Mouse (Mus musculus) lung, embryonic 16.5 days (tissue): ENCODE measurements around the gene Ankrd35. TPM values are rescaled to one million over a fixed set of nuclear protein-coding genes. Genes with fewer than 3 reads are reported as not detected.

Source experiments
- ATAC-seq: fragments of 200-750 bp; cut with Nextera tagmentation; 2 replicates; pipeline ENCODE4 v1.8.0; 2017; ENCODE audit warnings: low read depth, mild to moderate bottlenecking, moderate library complexity
- H3K27ac ChIP-seq: fragments of 300-500 bp; sonication (generic); 2 replicates; pipeline ENCODE4 v1.5.1; 2014; ENCODE audit warnings: mild to moderate bottlenecking, control low read depth, low read length
- H3K27me3 ChIP-seq: fragments of 300-500 bp; sonication (generic); 2 replicates; pipeline ENCODE4 v1.6.1; 2014; ENCODE audit warnings: low read depth, low read length, mixed read lengths; ENCODE audit not compliant: control insufficient read depth, insufficient read depth
- H3K36me3 ChIP-seq: fragments of 300-500 bp; sonication (generic); 2 replicates; pipeline ENCODE4 v1.6.1; 2014; ENCODE audit warnings: low read length; ENCODE audit not compliant: control insufficient read depth, insufficient read depth
- H3K4me1 ChIP-seq: fragments of 300-500 bp; sonication (generic); replicated peaks from 2 replicates; pipeline ENCODE4 v1.6.1; 2014; ENCODE audit warnings: low read length, mixed read lengths; ENCODE audit not compliant: control insufficient read depth, insufficient read depth
- H3K4me2 ChIP-seq: fragments of 300-500 bp; sonication (generic); 2 replicates; pipeline ENCODE4 v1.6.1; 2014; ENCODE audit warnings: low read depth, low read length, control low read depth
- H3K4me3 ChIP-seq: fragments of 300-500 bp; sonication (generic); 2 replicates; pipeline ENCODE4 v1.5.1; 2014; ENCODE audit warnings: mild to moderate bottlenecking, low read length, control low read depth
- H3K9ac ChIP-seq: fragments of 300-500 bp; sonication (generic); 2 replicates; pipeline ENCODE4 v1.6.1; 2014; ENCODE audit warnings: low read length, control low read depth
- H3K9me3 ChIP-seq: fragments of 300-500 bp; sonication (generic); 2 replicates; pipeline ENCODE4 v1.6.1; 2016; ENCODE audit warnings: low read length; ENCODE audit not compliant: control insufficient read depth
- WGBS: fragments of 180-500 bp; shearing (Covaris S2); extraction: QIAGEN DNeasy Blood & Tissue Kit; methylation state at CpG from one replicate; pipeline ENCODE4 v1.1.7; 2014; 5-methylcytosine and 5-hydroxymethylcytosine counted together
- polyA plus RNA-seq: library from polyadenylated mRNA; unstranded; fragments of >200 nt; fragmentation: Nextera tagmentation; extraction: Ambion mirVana; gene quantifications from 2 replicates; pipeline ENCODE4 v1.2.1, GENCODE M21; 2015

Gene Ankrd35
- polyA plus RNA-seq, 1 experiment from 2014 or later, result 0.36 TPM

- Histone ChIP-seq H3K4me3 (no peak overlapping the region; the same call in 1 of the 2 replicates), H3K9ac (peak overlapping the region; percentile 82; the same call in 1 of the 2 replicates), H3K36me3 (peaks cover 46% of the 10 kb centered on the region), H3K4me1 (no peaks in the 10 kb centered on the region), H3K9me3 (no peaks in the 10 kb centered on the region), H3K27ac (no peak overlapping the region), H3K4me2 (peak overlapping the region; percentile 98), H3K27me3 (peaks cover 5% of the 10 kb centered on the region)
- no peak for ATAC-seq
- WGBS, result 44% methylated on average over 2 of the region's 2 CpGs
These were observed 38.7 kb downstream of the Ankrd35 start for GRCm38 (mm10) chr3:96708684-96709064.

GRCm38 (mm10) chr3:96714286-96714685, 44.4 kb downstream of the Ankrd35 start:
- no peaks in the 10 kb centered on the region for H3K27me3 ChIP-seq
- WGBS, result 76% methylated on average over 5 of the region's 5 CpGs
- ATAC-seq, result no peak
- H3K4me1 ChIP-seq, result no peaks in the 10 kb centered on the region
- H3K27ac ChIP-seq, result no peak overlapping the region
- no peak overlapping the region for H3K4me3 ChIP-seq
- H3K9ac ChIP-seq, result no peak overlapping the region
- H3K9me3 ChIP-seq, result no peaks in the 10 kb centered on the region
- H3K36me3 ChIP-seq, result peaks cover 49% of the 10 kb centered on the region
- no peak overlapping the region for H3K4me2 ChIP-seq

- H3K27ac ChIP-seq, result no peak overlapping the region
- H3K4me3 ChIP-seq, result no peak overlapping the region
- peaks cover 41% of the 10 kb centered on the region for H3K36me3 ChIP-seq
- H3K27me3 ChIP-seq, result no peaks in the 10 kb centered on the region
- no peaks in the 10 kb centered on the region for H3K4me1 ChIP-seq
- no peak overlapping the region for H3K9ac ChIP-seq
- no peak for ATAC-seq
- 70% methylated on average over 2 of the region's 2 CpGs for WGBS
- no peaks in the 10 kb centered on the region for H3K9me3 ChIP-seq
- H3K4me2 ChIP-seq, result no peak overlapping the region
These were observed 45.9 kb downstream of the Ankrd35 start for GRCm38 (mm10) chr3:96715854-96716253.

GRCm38 (mm10) chr3:96719173-96719572, 49.2 kb downstream of the Ankrd35 start:
- WGBS, result 39% methylated on average over 14 of the region's 14 CpGs
- no peak for ATAC-seq
- Histone ChIP-seq H3K27me3 (no peaks in the 10 kb centered on the region), H3K36me3 (peaks cover 24% of the 10 kb centered on the region), H3K4me1 (no peaks in the 10 kb centered on the region), H3K9me3 (no peaks in the 10 kb centered on the region), H3K9ac (no peak overlapping the region), H3K4me3 (no peak overlapping the region), H3K27ac (no peak overlapping the region), H3K4me2 (no peak overlapping the region)

- peaks cover 3% of the 10 kb centered on the region; the same call in 1 of the 2 replicates for H3K36me3 ChIP-seq
- no peaks in the 10 kb centered on the region for H3K27me3 ChIP-seq
- peak within 1 kb of the TSS; percentile 67 for H3K9ac ChIP-seq
- ATAC-seq, result peak; percentile 100
- no peaks in the 10 kb centered on the region for H3K9me3 ChIP-seq
- peaks cover 15% of the 10 kb centered on the region for H3K4me1 ChIP-seq
- peak within 1 kb of the TSS; percentile 73 for H3K4me2 ChIP-seq
- peak within 1 kb of the TSS; percentile 78 for H3K4me3 ChIP-seq
- under 1% methylated on average over 35 of the region's 52 CpGs for WGBS
- H3K27ac ChIP-seq, result peak within 1 kb of the TSS; percentile 53
These were observed 57.5 kb downstream of the Ankrd35 start, which contains the start of the genes Polr3c and Rnf115 for GRCm38 (mm10) chr3:96727343-96727827. Polr3c (minus strand) TSS chr3:96727628. Rnf115 (plus strand) TSS chr3:96727664.

- Histone ChIP-seq H3K9ac (peak overlapping the region; percentile 67), H3K4me1 (peaks cover 15% of the 10 kb centered on the region), H3K27ac (peak overlapping the region; percentile 53), H3K36me3 (peaks cover 3% of the 10 kb centered on the region; the same call in 1 of the 2 replicates), H3K27me3 (no peaks in the 10 kb centered on the region), H3K4me2 (peak overlapping the region; percentile 54), H3K4me3 (peak overlapping the region; percentile 78), H3K9me3 (no peaks in the 10 kb centered on the region)
- under 1% methylated on average over 42 of the region's 42 CpGs for WGBS
- ATAC-seq, result peak; percentile 61
These were observed 58.1 kb downstream of the Ankrd35 start for GRCm38 (mm10) chr3:96727828-96728633.

GRCm38 (mm10) chr3:96728634-96729402, 58.9 kb downstream of the Ankrd35 start:
- Histone ChIP-seq H3K4me2 (peak overlapping the region; percentile 54), H3K36me3 (no peaks in the 10 kb centered on the region), H3K9me3 (no peaks in the 10 kb centered on the region), H3K9ac (peak overlapping the region; percentile 67), H3K27ac (no peak overlapping the region; the same call in 1 of the 2 replicates), H3K4me3 (peak overlapping the region; percentile 78), H3K27me3 (no peaks in the 10 kb centered on the region), H3K4me1 (peaks cover 15% of the 10 kb centered on the region)
- 42% methylated on average over 7 of the region's 7 CpGs for WGBS
- no peak for ATAC-seq

GRCm38 (mm10) chr3:96729403-96729784, 59.5 kb downstream of the Ankrd35 start:
- Histone ChIP-seq H3K9ac (no peak overlapping the region), H3K27ac (no peak overlapping the region), H3K9me3 (no peaks in the 10 kb centered on the region), H3K4me2 (no peak overlapping the region), H3K4me1 (peaks cover 15% of the 10 kb centered on the region), H3K4me3 (no peak overlapping the region), H3K36me3 (no peaks in the 10 kb centered on the region), H3K27me3 (no peaks in the 10 kb centered on the region)
- ATAC-seq, result no peak
- WGBS, result 23% methylated on average over 3 of the region's 3 CpGs

GRCm38 (mm10) chr3:96730785-96731184, 60.9 kb downstream of the Ankrd35 start:
- no peak overlapping the region for H3K4me3 ChIP-seq
- peaks cover 15% of the 10 kb centered on the region for H3K4me1 ChIP-seq
- H3K36me3 ChIP-seq, result no peaks in the 10 kb centered on the region
- no peak overlapping the region for H3K27ac ChIP-seq
- 68% methylated on average over 5 of the region's 5 CpGs for WGBS
- H3K4me2 ChIP-seq, result no peak overlapping the region
- no peaks in the 10 kb centered on the region for H3K27me3 ChIP-seq
- H3K9ac ChIP-seq, result no peak overlapping the region
- ATAC-seq, result no peak
- H3K9me3 ChIP-seq, result no peaks in the 10 kb centered on the region
